Mouse (Mus musculus): ENCODE measurements around the gene Igflr1.

Igflr1 gene

DNA sequence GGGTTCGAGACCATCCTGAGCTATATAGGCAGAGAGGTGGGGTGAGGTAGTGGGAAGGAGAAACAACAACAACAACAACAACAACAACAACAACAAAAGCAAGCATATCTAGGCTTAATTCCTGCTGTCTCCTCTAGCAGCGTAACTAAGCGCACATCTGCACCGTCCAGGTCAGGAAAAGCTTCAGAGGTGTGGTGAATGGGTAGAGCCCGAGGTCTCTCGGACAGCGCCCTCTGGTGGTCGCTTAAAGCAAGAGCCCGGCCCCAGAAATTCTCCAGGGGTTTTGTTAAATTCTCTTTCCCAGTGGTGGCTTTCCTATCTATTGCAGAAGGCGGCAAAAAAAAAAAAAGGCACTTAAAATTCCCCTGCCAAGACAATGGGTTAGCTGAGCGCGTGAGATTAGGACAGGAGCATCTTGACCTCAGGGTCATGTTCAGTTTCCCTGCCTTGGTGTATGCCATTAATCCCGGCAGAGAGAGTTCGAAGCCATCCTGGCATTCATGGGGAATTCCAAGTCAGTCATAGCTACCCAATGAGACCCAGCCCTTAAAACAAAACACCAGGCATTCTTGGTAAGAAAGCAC is 48.4 kb downstream of the Igflr1 start:
- no peak for DNase-seq (ENCODE audit: low spot score in 2 of 2)

DNA sequence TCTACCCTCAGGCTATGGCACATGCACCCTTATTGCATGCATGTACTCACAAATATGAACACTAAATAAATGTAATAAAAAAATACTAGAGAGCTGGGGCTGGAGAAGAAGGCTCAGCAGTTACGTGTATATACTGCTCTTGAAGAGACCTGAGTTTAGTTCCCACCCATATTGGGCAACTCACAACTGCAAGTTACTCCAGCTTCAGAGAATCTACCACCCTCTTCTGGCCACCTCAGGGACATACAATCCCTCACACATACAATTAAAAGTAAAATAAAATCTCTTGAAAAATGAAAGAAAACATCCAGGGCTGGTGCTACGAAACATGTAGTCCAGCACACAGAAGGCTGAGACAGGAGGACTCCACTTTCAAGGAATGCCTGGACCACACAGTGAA is 49.2 kb downstream of the Igflr1 start:
- no peak for DNase-seq (ENCODE audit: low spot score in 2 of 2)

DNA sequence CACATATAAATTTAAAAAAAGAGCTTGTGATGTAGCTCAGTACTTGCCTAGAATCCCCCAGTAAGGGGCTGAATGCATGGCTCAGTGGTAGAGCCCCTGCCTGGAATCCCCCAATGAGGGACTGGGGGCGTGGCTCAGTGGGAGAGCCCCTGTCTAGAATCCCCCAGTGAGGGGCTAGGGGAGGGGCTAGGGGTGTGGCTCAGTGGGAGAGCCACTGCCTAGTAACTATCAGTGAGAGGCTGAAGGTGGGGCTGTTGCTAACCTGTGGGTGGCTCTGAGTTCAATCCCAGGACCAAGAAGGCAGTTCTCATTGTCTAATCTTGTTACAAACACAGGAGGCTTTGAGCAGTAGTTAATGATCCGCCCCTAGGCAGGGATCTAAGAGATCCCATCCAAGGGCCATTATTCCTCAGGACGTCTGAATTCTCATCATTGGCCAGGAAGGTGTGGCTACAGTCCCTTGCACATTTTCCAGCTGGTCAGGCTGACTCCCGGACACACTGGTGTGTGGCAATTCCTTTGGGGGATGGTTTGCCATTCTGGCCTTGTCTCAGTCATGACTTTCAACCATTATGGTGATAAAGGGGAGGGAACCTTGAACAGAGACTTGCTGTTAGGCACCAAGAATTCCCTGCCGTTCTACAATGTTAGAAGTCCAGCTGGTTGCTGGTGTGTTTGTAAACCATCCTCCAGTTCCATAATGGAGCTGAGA is 50.0 kb downstream of the Igflr1 start:
- DNase-seq (ENCODE audit: low spot score in 2 of 2) = no peak

Data from right cerebral cortex, postnatal 36 days (tissue).